Mouse (Mus musculus): Measurements from ENCODE around the gene Cpeb3. TPM values are rescaled to one million over a fixed set of nuclear protein-coding genes. Genes with fewer than 3 reads are reported as not detected.
A peak's percentile ranks its signal among the peaks of the same experiment; 100 is the strongest.
"Not testable (repeated sequence)": the region's sequence is repeated elsewhere in the genome, so short reads cannot be mapped to it uniquely, and the experiment has no call there.

The Cpeb3 gene
- total RNA-seq, 2 experiments from 2014 or later: 77.6 to 93.0 TPM

DNA sequence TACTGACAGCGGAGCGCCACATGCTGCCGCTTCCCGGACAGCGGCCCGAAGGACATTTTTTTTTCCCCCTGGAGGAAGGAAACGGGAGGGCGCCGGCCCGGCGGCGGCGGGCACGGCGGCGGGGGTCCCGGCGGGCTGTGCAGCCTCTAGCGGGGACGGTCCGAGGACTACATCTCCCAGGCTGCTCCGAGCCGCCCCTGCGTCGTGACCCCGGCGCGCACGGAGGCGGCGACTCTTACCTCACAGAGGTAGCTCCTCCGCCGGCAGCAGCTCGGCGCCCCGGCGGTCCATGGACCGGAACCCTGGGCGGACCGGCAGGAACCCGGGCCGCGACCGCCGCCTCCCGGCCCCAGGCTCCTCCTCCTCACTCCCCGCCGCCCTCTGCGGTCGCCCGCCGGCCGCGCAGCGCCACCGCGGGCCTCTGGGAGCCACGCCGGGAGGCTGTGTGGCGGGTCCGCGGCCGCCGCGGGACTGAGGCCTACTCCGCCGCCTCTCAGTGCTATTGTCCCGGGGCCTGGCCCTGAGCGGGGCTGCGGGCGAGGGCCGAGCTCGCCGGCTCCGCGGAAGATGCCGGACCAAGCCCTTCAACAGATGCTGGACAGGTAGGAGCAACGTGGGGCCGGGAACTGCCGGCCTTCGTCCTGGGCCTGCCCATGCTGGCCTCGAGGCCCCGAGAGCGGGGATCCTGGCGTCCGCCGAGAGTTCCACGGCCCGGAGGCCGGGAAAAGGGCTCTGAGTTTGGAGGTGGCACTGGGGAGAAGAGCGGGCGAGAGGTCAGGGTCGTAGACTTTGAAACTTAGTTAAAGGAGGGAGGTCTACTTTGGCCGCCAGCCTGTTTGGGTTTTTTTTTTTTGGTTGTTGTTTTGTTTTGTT, 862 bp downstream of the Cpeb3 start, which contains the start of gene March5:
Gene March5 (plus strand): TSS at position 241 of the 873 bp plus-strand sequence.
- intact Hi-C loops (cut with DNase I): loop anchor here (2.0 to 5.0 kb wide), 3 partner anchors 33 to 280 kb away; partner anchors contain the start of gene Btaf1
- DNase-seq: peak; percentile 86 to 89

- DNase-seq: peak; percentile 59 to 69
- intact Hi-C loops (cut with DNase I): loop anchor here (2.0 to 5.0 kb wide), 3 partner anchors 32 to 279 kb away; partner anchors contain the start of gene Btaf1
Measured at GRCm38 (mm10) chr19:37206641-37207302, 1.6 kb downstream of the Cpeb3 start.

DNA sequence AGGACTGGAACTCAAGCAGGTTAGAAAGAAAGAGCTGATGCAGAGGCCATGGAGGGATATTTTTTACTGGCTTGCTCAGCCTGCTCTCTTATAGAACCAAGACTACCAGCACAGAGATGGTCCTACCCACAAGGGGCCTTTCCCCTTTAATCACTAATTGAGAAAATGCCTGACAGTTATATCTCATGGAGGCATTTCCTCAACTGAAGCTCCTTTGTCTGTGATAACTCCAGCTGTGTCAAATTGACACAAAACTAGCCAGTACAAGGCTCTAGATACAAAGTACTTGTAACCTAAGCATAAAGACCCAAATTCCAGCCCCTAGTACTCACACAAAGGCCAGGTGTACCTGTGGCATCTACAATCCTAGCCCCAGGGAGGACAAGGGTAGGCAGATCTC, 3.2 kb downstream of the Cpeb3 start:
- DNase-seq: not testable (repeated sequence)
- intact Hi-C loops (cut with DNase I): loop anchor here (5.0 kb wide), 1 partner anchor 278 kb away; the partner anchor contains the start of gene Btaf1

- intact Hi-C loops (cut with DNase I): no loop called here
- DNase-seq: no peak
Measured at GRCm38 (mm10) chr19:37203371-37203770, 5.0 kb downstream of the Cpeb3 start.

- intact Hi-C loops (cut with DNase I): no loop called here
- no peak for DNase-seq
Measured at GRCm38 (mm10) chr19:37199889-37200288, 8.5 kb downstream of the Cpeb3 start.

DNA sequence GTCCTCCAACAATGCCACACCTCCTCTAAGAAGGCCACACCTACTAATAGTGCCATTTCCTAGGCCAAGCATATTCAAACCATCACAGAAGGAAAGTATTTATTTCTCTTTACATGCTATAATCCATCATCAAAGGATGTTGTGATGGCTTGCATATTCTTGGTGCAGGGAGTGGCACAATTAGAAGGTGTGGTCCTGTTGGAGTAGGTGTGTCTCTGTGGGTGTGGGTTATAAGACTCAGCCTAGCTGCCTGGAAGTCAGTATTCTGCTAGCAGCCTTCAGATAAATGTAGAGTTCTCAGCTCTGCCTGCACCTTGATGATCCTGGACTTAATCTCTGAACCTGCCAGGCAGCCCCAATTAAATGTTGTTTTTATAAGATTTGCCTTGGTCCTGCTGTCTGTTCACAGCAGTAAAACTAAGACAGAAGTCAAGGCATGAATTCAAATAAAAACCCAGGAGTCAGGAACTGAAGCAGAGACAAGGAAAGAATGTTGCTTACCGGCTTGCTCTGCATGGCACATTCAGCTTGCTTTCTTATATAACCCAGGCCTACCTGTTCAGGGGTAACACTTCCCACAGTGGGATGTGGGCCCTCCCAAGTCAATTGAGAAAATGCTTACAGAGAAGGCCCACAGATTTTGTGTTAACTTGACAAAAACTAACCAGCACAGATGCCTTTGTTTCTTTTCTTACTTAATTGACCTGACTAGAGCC, 10.1 kb downstream of the Cpeb3 start:
- no peak for DNase-seq
- intact Hi-C loops (cut with DNase I): no loop called here

GRCm38 (mm10) chr19:37192475-37193058, 15.8 kb downstream of the Cpeb3 start:
- no peak for DNase-seq
- intact Hi-C loops (cut with DNase I): no loop called here

DNA sequence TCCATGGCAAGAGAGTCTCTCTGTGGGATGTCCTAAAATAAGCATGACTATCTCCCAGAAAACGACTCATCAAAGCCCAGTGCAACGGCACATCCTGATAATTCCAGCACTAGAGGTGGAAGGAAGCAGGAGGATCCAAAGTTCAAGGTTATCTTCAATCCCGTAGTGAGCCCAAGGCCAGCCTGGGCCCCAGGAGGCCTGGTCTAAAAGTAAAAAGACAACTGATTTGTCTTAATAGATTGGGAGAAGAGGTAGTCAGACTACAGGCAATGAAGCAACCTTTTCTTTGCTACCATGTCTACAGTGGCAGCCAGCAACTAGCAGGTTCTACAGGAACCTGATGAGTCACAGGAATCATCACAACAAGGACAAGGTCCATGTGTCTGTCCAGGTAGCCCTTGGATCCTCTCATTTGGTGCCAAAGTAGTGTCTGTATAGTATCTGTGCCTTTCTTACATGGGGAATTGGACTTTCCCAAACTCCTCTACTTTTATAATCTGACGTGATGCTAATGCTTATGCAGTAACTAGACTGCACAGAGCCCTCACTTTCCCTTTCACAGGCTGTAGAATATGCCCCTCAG, 19.9 kb downstream of the Cpeb3 start:
- DNase-seq: no peak
- intact Hi-C loops (cut with DNase I): no loop called here

DNA sequence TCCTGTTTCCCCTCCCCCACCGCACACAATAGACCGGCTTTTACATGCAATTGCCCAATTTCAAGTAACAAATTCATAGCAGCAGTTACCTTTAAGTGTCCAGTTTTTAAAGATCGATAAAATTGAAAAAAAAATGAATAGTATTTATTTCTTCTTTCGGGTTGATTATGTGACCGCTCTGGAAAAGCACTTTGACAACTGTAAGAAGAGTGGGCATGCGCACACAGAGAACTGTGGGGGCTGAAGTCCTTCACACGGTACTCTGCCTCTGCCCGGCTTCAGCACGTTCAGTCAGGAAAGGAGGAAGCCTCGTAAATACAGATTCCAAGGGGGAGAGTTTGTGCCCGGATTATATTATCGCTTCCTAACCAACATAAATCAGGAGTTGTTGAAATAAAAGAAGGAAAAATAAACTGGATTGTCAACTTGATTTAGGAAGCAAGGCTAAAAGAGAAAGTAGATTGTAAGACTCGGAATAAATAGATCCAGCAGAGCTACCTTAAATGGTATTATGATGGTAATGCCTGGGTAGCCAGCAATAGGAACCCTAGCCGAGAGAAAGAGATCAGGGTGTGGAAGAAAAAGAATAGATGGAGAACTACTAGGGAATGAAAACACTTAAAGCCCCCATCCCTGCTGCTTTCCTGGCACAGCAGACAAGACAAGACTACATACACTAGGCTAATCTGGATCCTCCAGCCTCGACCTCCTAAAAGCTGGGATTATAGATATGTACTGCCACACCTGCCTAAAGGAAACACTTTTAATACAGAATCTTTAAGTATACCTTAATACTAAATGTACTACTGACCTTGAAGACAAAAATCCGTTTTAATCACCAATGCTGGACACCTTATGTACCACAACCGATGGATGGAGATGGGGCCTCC, 30.3 kb downstream of the Cpeb3 start:
- intact Hi-C loops (cut with DNase I): loop anchor here (5.0 kb wide), 2 partner anchors 101 to 126 kb away; no protein-coding TSS in a partner anchor
- peak; percentile 47 to 62 for DNase-seq

GRCm38 (mm10) chr19:37176879-37177462, 31.4 kb downstream of the Cpeb3 start:
- DNase-seq: no peak
- intact Hi-C loops (cut with DNase I): loop anchor here (5.0 kb wide), 2 partner anchors 100 to 125 kb away; no protein-coding TSS in a partner anchor

DNA sequence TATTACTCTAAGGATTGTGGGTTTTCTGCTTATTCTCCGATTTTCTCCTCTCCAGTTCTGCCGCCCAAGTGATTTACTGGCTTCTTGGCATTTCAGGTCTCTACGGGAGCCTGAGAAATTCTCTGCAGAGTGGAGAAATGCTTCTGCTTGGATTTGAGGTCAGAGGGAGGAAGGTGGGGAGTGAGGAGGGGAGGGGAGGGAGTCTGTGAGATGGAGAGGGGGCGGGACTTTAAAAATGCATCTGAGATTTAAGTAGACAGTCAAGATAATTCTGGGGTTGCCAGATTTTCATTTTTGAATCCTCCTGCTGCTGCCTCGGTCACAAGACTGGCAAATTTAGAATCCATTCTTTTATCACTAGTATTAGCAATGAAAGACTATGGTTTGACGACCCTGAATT, 32.5 kb downstream of the Cpeb3 start:
- intact Hi-C loops (cut with DNase I): loop anchor here (2.0 to 5.0 kb wide), 3 partner anchors 31 to 124 kb away; partner anchors contain the start of gene March5
- DNase-seq: peak in 1 of 2 experiments; percentile 23

- no peak for DNase-seq
- intact Hi-C loops (cut with DNase I): loop anchor here (2.0 to 5.0 kb wide), 3 partner anchors 31 to 123 kb away; partner anchors contain the start of gene March5
Measured at GRCm38 (mm10) chr19:37175436-37175805, 33.0 kb downstream of the Cpeb3 start.

DNA sequence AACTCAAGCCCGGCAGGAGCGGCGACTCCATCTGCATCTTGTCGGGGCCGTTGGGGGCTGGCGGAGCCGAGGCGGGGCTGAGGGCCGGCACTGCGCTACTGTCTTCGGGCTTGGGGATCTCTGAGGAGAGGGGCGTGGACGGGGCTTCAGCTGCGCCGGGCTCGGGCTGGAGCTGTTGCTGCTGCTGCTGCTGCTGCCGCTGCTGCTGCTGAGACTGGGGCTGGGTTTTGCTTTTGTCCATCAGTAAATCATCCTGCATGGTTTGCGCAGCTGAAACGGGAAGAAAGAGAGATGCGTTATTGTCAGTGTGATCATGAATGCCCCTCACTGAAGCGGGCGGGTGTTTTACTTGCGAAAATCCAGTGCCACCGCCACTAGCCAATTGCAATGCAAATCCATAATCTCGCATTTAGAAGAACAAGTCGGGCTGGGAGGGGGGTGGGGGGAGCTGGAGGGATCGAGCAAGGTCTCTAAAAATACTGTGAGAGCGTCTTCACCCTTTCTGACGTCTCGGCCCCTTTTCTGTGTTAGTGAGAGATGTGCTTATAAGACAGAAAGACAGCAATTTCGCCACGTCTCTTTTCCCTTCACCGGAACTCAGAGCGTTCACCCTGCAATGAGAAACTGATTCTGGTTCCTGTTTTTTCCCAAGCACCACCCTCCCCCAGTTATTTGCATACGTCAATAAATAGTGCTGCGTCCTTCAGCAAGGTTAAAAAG, 33.5 kb downstream of the Cpeb3 start:
- intact Hi-C loops (cut with DNase I): loop anchor here (2.0 to 5.0 kb wide), 3 partner anchors 32 to 123 kb away; partner anchors contain the start of gene March5
- peak; percentile 57 to 74 for DNase-seq

DNA sequence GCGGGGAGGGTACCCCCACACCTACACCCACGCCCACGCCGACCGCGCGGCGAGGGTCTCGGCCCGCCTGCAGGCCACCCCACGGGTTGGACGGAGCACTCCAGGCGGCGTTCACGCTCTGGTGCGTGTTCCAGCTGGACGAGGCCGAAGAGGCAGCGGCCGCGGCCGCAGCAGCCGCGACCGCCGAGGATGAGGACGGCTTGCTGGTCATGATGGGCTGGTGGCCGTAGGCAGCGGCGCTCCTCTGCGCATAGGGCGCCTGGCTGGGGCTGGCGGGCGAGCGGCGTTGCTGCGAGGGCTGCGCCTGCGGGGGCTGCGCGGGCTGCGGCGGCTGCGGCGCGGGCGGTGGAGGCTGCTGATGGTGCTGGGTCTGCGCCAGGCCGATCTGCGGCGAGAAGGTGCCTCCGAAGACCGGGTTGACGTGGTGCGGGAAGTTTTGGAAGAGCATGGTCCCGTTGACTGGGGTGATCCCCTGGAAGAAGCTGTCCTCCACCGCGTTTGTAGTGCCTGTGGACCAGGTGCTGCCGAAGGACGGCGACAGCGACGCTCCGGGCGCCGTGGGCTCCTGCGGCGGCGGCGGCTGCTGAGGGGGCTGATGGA, 34.2 kb downstream of the Cpeb3 start:
- no peak for DNase-seq
- intact Hi-C loops (cut with DNase I): loop anchor here (2.0 kb wide), 1 partner anchor 33 kb away; the partner anchor contains the start of gene March5

DNA sequence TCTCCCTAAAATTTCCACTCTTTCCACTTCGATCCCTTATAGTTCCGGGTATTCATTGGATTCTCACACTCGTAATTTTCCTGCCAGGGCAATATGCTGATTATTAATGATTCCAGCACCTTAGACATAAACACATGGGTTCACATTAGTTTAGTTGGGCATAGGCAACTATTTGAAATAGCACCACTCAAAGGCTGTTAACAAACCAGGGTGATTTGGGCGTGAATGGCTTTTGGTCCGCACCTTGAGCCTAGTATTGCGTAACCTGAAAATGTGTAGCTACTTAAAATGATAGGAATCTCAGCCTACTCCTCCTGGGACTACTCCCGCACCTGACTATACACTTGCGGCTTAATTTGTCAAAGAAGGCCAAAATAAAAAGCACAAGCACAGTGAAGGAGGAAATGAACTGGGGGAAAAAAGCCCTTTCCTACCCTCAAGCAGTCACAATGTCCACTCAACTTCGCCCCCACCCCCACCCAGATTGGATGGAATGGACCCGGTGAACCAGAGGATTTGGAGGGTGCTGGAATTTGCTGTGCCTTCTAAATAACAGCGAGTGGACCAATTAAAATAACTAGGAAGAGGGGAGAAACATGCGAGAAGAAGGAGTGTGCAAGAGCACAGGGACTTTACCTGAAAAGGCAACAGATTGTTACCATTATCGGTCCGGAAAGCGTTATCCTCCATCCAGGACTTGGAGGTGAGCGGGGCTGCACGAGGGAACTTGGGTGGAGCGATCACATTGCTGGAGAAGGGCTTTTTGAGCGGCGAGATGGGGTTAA, 34.9 kb downstream of the Cpeb3 start:
- intact Hi-C loops (cut with DNase I): loop anchor here (2.0 kb wide), 1 partner anchor 33 kb away; the partner anchor contains the start of gene March5
- DNase-seq: no peak

GRCm38 (mm10) chr19:37172566-37173130, 35.8 kb downstream of the Cpeb3 start:
- intact Hi-C loops (cut with DNase I): no loop called here
- peak in 1 of 2 experiments; percentile 34 for DNase-seq
